Mouse (Mus musculus) liver, postnatal 0 days (tissue): ENCODE measurements around the gene Pop5. TPM values are rescaled to one million over a fixed set of nuclear protein-coding genes. Genes with fewer than 3 reads are reported as not detected.
A peak's percentile ranks its signal among the peaks of the same experiment; 100 is the strongest.

Source experiments
- ATAC-seq: fragments of 200-750 bp; cut with Nextera tagmentation; 2 replicates; pipeline ENCODE4 v1.8.0; 2017; ENCODE audit warnings: mild to moderate bottlenecking, moderate library complexity
- DNase-seq: peaks from one replicate; pipeline ENCODE4 v3.0.0-alpha.2; 2016
- H3K27ac ChIP-seq: fragments of 300-500 bp; sonication (generic); 2 replicates; pipeline ENCODE4 v1.5.1; 2014; ENCODE audit warnings: antibody characterized with exemption, moderate library complexity, mild to moderate bottlenecking, low read depth
- H3K27me3 ChIP-seq: fragments of 300-500 bp; sonication (generic); 2 replicates; pipeline ENCODE4 v1.6.1; 2014; ENCODE audit warnings: low read length, control low read depth, mixed read lengths; ENCODE audit not compliant: insufficient read depth
- H3K36me3 ChIP-seq: fragments of 300-500 bp; sonication (generic); replicated peaks from 2 replicates; pipeline ENCODE4 v1.6.1; 2014; ENCODE audit warnings: mild to moderate bottlenecking, control low read depth, low read length, moderate library complexity, mixed read lengths; ENCODE audit not compliant: insufficient read depth
- H3K4me1 ChIP-seq: fragments of 300-500 bp; sonication (generic); 2 replicates; pipeline ENCODE4 v1.6.1; 2014; ENCODE audit warnings: antibody characterized with exemption, mild to moderate bottlenecking, control low read depth; ENCODE audit not compliant: insufficient read depth
- H3K4me2 ChIP-seq: fragments of 300-500 bp; sonication (generic); 2 replicates; pipeline ENCODE4 v1.6.1; 2014; ENCODE audit warnings: low read depth, mild to moderate bottlenecking, low read length, moderate library complexity, mixed read lengths
- H3K4me3 ChIP-seq: fragments of 300-500 bp; sonication (generic); 2 replicates; pipeline ENCODE4 v1.5.1; 2014; ENCODE audit warnings: low read depth, low read length
- H3K9ac ChIP-seq: fragments of 300-500 bp; sonication (generic); replicated peaks from 2 replicates; pipeline ENCODE4 v1.6.1; 2014; ENCODE audit warnings: mild to moderate bottlenecking, moderate library complexity
- H3K9me3 ChIP-seq: fragments of 300-500 bp; sonication (generic); 2 replicates; pipeline ENCODE4 v1.6.1; 2016; ENCODE audit warnings: mild to moderate bottlenecking, control low read depth, low read length, mixed read lengths
- CTCF ChIP-seq: sonication (generic); IDR thresholded peaks from 2 replicates; pipeline ENCODE4 v1.5.1; 2016; ENCODE audit warnings: antibody characterized with exemption, low read depth
- EP300 ChIP-seq: IDR thresholded peaks from 2 replicates; pipeline ENCODE4 v1.6.1; 2016; ENCODE audit warnings: antibody characterized with exemption, low read depth, mild to moderate bottlenecking
- WGBS: fragments of 180-500 bp; shearing (Covaris S2); extraction: QIAGEN DNeasy Blood & Tissue Kit; methylation state at CpG from one replicate; pipeline ENCODE4 v1.1.7; 2014; ENCODE audit not compliant: insufficient replicate concordance; 5-methylcytosine and 5-hydroxymethylcytosine counted together
- polyA plus RNA-seq: library from polyadenylated mRNA; unstranded; fragments of >200 nt; fragmentation: Nextera tagmentation; extraction: Ambion mirVana; gene quantifications from 2 replicates; pipeline ENCODE4 v1.2.1, GENCODE M21; 2015

The Pop5 gene
- 58.7 and 61.8 TPM in 2 replicates for polyA plus RNA-seq

- H3K27ac ChIP-seq, result no peak within 1 kb of the TSS
- 2% methylated on average over 21 of the region's 21 CpGs for WGBS
- ATAC-seq (peak; percentile 60), DNase-seq (peak; percentile 93)
- H3K9ac ChIP-seq, result peak within 1 kb of the TSS; percentile 50
- peak within 1 kb of the TSS; percentile 97 for H3K4me2 ChIP-seq
- peak within 1 kb of the TSS; percentile 50 for H3K4me3 ChIP-seq
- TF ChIP-seq EP300 (no peak), CTCF (peak; percentile 97)
- H3K9me3 ChIP-seq, result no peaks in the 10 kb centered on the region
- H3K4me1 ChIP-seq, result peaks cover 14% of the 10 kb centered on the region; the same call in 1 of the 2 replicates
- H3K36me3 ChIP-seq, result peaks cover 13% of the 10 kb centered on the region
- peaks cover 25% of the 10 kb centered on the region for H3K27me3 ChIP-seq
These were observed at the start of gene Pop5 for GRCm38 (mm10) chr5:115235786-115236263. Gene Pop5, plus strand, starts transcription at chr5:115235836.

DNA sequence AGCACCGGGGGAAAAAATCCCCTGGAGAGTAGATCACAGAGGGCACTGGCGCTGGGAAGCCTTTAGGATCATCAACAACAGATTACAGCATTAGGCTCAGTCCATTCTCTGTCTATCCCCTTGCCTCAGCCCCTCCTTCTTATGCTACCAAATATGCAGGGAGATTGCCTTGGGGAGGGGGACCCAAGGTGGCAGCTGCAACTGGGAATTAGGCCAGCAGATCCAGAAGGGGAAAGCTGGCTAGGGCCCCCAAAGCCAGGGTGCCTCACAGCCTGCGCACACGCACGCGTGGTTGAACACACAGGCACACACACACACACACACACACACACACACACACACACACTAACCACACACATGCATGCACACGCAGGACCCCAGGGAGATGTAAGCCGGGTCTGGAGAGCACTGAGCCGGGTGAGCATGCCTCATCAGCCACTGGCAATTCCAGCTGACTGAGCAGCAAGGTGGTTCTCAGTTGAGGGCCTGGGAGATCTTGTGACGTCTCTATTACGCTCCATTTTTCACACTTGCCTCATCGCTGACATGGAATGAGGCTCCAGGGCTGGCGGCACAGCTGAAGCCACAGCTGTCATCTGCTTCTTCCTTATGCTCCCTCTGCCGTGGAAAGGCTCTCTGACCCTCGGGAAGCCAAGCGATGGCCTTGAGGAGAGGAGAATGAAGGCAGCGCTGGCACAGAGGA lies 49.1 kb upstream of the Pop5 start:
- Histone ChIP-seq H3K27me3 (peaks cover 62% of the 10 kb centered on the region), H3K9me3 (no peaks in the 10 kb centered on the region), H3K4me3 (no peak overlapping the region), H3K4me2 (peak overlapping the region; percentile 61), H3K4me1 (peaks cover 9% of the 10 kb centered on the region), H3K27ac (no peak overlapping the region), H3K36me3 (no peaks in the 10 kb centered on the region), H3K9ac (no peak overlapping the region)
- TF ChIP-seq CTCF, result no peak
- no peak for TF ChIP-seq EP300
- ATAC-seq, result peak; percentile 34
- DNase-seq, result peak; percentile 43
- whole genome bisulfite sequencing, result 31% methylated on average over 17 of the region's 17 CpGs

DNA sequence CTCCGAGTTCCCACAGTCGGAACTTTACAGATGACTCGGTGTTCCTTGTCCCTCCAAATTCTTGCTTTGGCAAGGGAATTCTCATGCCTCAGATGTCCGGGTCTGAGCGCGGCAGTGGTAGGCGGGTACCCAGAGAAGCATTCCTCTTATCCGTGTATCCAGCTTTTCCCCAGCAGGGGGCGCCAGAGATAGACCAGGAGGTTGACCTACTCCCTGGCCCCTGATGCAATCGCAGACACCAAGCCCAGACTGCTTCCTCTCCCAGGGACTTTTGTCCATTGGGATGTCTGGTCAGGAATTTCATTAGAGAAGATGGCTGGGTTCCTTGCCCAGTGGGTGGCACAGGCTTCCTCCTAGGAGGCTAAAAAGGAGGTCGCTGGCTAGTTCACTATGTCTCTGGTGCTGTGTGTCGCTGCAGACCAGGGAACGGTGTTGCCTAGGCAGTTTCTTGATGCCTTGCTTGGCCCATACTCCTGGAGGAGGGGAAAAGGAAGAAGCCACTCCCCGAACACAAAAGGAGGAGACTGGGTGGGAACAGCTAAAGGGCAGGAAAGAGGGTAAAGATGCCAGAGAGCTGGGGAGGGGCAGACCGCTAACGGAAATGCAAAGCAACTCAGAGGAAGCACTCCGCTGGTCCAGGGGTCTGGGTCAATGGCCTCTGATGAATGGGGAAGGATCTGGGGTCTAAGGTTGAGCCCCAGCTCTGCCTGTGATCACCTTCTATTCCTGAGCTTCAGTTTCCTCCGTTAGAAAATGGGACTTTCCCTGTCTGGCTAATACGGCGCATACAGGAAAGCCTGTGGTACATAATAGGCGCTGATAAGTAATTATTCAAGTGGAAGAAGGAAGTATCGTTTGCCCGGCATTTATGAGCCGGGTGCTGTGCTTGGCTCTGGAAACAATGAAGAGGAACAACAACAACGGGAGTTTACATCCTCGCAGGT lies 48.2 kb upstream of the Pop5 start:
- H3K36me3 ChIP-seq, result no peaks in the 10 kb centered on the region
- WGBS, result 12% methylated on average over 26 of the region's 26 CpGs
- no peaks in the 10 kb centered on the region for H3K9me3 ChIP-seq
- peaks cover 9% of the 10 kb centered on the region for H3K4me1 ChIP-seq
- peak overlapping the region; percentile 15; the same call in 1 of the 2 replicates for H3K4me3 ChIP-seq
- TF ChIP-seq EP300, result no peak
- peak; percentile 95 for TF ChIP-seq CTCF
- H3K9ac ChIP-seq, result no peak overlapping the region
- ATAC-seq, result peak; percentile 87
- peak; percentile 92 for DNase-seq
- peak overlapping the region; percentile 61 for H3K4me2 ChIP-seq
- H3K27me3 ChIP-seq, result peaks cover 71% of the 10 kb centered on the region
- no peak overlapping the region for H3K27ac ChIP-seq

DNA sequence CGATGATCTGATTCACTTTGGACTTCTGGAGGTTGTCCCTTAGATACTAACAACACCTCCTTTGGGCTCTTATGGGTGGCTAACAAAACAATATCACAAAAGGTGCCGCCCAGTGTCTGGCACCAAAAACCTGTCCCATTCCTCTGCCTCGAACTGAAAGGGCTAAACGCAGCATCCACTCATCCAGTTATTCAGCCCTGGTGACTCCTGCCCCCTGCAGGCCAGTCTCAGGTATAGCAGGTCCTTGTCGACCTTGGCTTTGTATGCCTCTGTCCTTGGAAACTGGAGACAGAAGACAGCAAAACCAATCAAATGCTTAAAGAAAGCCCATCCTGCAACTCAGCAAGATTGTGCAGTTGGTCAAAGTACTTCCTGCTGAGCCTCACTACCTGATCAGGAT lies 46.8 kb upstream of the Pop5 start:
- H3K9ac ChIP-seq, result no peak overlapping the region
- peaks cover 79% of the 10 kb centered on the region for H3K27me3 ChIP-seq
- TF ChIP-seq EP300 (no peak), CTCF (peak; percentile 87)
- no peak overlapping the region for H3K27ac ChIP-seq
- H3K9me3 ChIP-seq, result no peaks in the 10 kb centered on the region
- no peak overlapping the region for H3K4me2 ChIP-seq
- no peaks in the 10 kb centered on the region for H3K36me3 ChIP-seq
- H3K4me1 ChIP-seq, result peaks cover 17% of the 10 kb centered on the region
- ATAC-seq (no peak), DNase-seq (peak; percentile 52)
- WGBS, result 48% methylated on average over 5 of the region's 5 CpGs
- H3K4me3 ChIP-seq, result no peak overlapping the region

DNA sequence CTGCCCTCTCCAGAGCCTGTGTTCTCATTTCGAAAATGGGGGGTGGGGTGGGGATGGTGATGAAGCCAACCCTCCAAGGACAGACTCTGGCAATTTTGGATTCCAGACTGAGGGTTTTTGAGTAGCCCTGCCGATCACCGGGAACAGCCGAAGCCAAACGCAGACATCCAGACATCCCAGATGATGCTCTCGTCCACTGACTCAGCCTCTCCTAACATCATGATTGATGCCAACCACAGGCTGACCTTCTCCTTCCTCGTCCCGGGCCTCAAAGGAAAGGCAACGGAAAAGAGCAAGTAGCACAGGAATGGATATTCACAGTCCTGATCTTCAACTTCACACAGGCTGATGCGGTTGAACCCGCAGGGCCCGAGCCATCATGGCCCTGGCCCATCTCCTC lies 45.6 kb upstream of the Pop5 start:
- peaks cover 86% of the 10 kb centered on the region for H3K27me3 ChIP-seq
- H3K27ac ChIP-seq, result no peak overlapping the region
- DNase-seq (no peak), ATAC-seq (no peak)
- WGBS, result 71% methylated on average over 12 of the region's 12 CpGs
- H3K9me3 ChIP-seq, result no peaks in the 10 kb centered on the region
- H3K4me1 ChIP-seq, result peaks cover 22% of the 10 kb centered on the region
- no peak overlapping the region for H3K4me3 ChIP-seq
- H3K9ac ChIP-seq, result no peak overlapping the region
- H3K36me3 ChIP-seq, result no peaks in the 10 kb centered on the region
- H3K4me2 ChIP-seq, result no peak overlapping the region
- TF ChIP-seq EP300 (no peak), CTCF (no peak)
